In the genomic region with DNA sequence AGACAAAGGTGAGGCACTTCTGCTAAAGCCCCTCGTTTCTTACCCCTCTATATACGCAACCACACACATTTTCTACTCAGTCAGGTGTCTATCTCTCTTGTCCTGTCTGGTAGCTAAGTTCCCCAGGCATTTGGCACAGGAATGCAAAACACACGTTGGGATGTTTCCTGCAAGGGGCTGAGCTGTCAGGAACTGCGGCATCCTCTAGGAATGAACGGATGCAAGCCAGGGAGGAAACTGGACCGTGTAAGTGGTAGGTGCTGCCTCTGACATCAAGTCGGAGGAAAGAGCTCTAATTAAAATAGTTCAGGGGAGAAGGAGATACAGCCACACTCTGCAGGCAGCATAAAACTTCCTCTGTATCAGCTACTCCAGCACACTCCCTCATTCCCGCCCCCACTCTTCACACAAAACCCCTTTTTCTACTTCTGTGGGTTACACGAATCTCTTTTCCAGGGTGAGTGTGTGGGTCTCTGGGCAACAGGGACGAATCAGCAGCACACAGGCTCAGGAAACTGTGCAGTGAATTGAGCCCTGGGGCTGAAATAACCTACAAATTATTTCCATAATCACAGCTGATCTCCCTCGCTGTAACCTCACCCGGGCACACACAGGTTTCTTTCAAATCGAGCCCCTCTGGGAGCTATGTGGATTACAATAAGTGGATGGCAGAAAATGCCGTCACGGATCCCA, we compare ENCODE assay signal across 13 mouse cellular contexts.
DNase-seq lines count a peak whose midpoint lies in the region; ATAC-seq lines count a peak whose summit lies in the region.
"Had no signal": no experiment of that assay in that cellular context is flagged by ENCODE, and none has a peak within 500 bp of the region (broad histone marks: within the 10 kb centered on the region; RNA-seq: fewer than 3 reads in every experiment).

No protein-coding gene starts in this region.

- H3K27me3 ChIP-seq in forebrain, embryonic 12.5 days = no peaks in the 10 kb centered on the region
- H3K27me3 ChIP-seq in forebrain, embryonic 11.5 days (ENCODE audit: control insufficient read depth, insufficient read depth, low read length) = no peaks in the 10 kb centered on the region
- H3K27me3 ChIP-seq in neural tube, embryonic 13.5 days = no peaks in the 10 kb centered on the region
- no peaks in the 10 kb centered on the region for H3K27me3 ChIP-seq in neural tube, embryonic 15.5 days (replicated peaks)
- no peaks in the 10 kb centered on the region for H3K27me3 ChIP-seq in hindbrain, embryonic 16.5 days (replicated peaks; ENCODE audit: control insufficient read depth, insufficient read depth, low read length)
- H3K27me3 ChIP-seq: heart, embryonic 12.5 days had no signal

- no peak overlapping the region for H3K4me3 ChIP-seq in forebrain, embryonic 12.5 days (replicated peaks)
- H3K4me3 ChIP-seq in forebrain, embryonic 11.5 days (ENCODE audit: low read depth, low read length) = no peak overlapping the region
- no peak overlapping the region for H3K4me3 ChIP-seq in neural tube, embryonic 13.5 days
- no peak overlapping the region for H3K4me3 ChIP-seq in neural tube, embryonic 15.5 days (replicated peaks)
- H3K4me3 ChIP-seq in hindbrain, embryonic 16.5 days (ENCODE audit: low read length) = no peak overlapping the region
- H3K4me3 ChIP-seq: heart, embryonic 12.5 days had no signal

- 43% methylated on average over 15 of the region's 15 CpGs for WGBS in forebrain, embryonic 12.5 days
- 51% methylated on average over 15 of the region's 15 CpGs for WGBS in forebrain, embryonic 11.5 days
- 48% methylated on average over 15 of the region's 15 CpGs for WGBS in neural tube, embryonic 13.5 days
- WGBS in neural tube, embryonic 15.5 days = 40% methylated on average over 15 of the region's 15 CpGs
- 44% methylated on average over 15 of the region's 15 CpGs for WGBS in hindbrain, embryonic 16.5 days

- peaks cover 27% of the 10 kb centered on the region for H3K4me1 ChIP-seq in forebrain, embryonic 12.5 days
- H3K4me1 ChIP-seq in forebrain, embryonic 11.5 days (replicated peaks; ENCODE audit: control insufficient read depth, insufficient read depth, low read length) = no peaks in the 10 kb centered on the region
- peaks cover 27% of the 10 kb centered on the region for H3K4me1 ChIP-seq in neural tube, embryonic 13.5 days (replicated peaks)
- peaks cover 20% of the 10 kb centered on the region for H3K4me1 ChIP-seq in neural tube, embryonic 15.5 days
- peaks cover 6% of the 10 kb centered on the region for H3K4me1 ChIP-seq in hindbrain, embryonic 16.5 days (ENCODE audit: control insufficient read depth, insufficient read depth, low read depth, low read length)

- peak overlapping the region; percentile 50; the same call in 1 of the 2 replicates for H3K27ac ChIP-seq in forebrain, embryonic 12.5 days
- no peak overlapping the region for H3K27ac ChIP-seq in forebrain, embryonic 11.5 days (ENCODE audit: low read depth, low read length)
- peak overlapping the region; percentile 56 for H3K27ac ChIP-seq in neural tube, embryonic 13.5 days (replicated peaks)
- no peak overlapping the region for H3K27ac ChIP-seq in neural tube, embryonic 15.5 days (replicated peaks)
- no peak overlapping the region for H3K27ac ChIP-seq in hindbrain, embryonic 16.5 days (ENCODE audit: low read depth, low read length)
- H3K27ac ChIP-seq: liver, embryonic 14.5 days; macrophage had no signal

- H3K4me2 ChIP-seq in forebrain, embryonic 12.5 days = no peak overlapping the region
- no peak overlapping the region for H3K4me2 ChIP-seq in forebrain, embryonic 11.5 days (ENCODE audit: low read depth, low read length, severe bottlenecking)
- no peak overlapping the region for H3K4me2 ChIP-seq in neural tube, embryonic 13.5 days
- no peak overlapping the region for H3K4me2 ChIP-seq in neural tube, embryonic 15.5 days
- H3K4me2 ChIP-seq in hindbrain, embryonic 16.5 days (ENCODE audit: low read length) = no peak overlapping the region
- H3K4me2 ChIP-seq: heart, embryonic 12.5 days had no signal

- H3K9me3 ChIP-seq in forebrain, embryonic 12.5 days = no peaks in the 10 kb centered on the region
- H3K9me3 ChIP-seq in forebrain, embryonic 11.5 days (ENCODE audit: control insufficient read depth, low read length) = no peaks in the 10 kb centered on the region; the same call in 1 of the 2 replicates
- H3K9me3 ChIP-seq in neural tube, embryonic 13.5 days = peaks cover 6% of the 10 kb centered on the region; the same call in 1 of the 2 replicates
- H3K9me3 ChIP-seq in neural tube, embryonic 15.5 days (replicated peaks) = no peaks in the 10 kb centered on the region
- no peaks in the 10 kb centered on the region for H3K9me3 ChIP-seq in hindbrain, embryonic 16.5 days (ENCODE audit: control insufficient read depth, low read length)
- H3K9me3 ChIP-seq: heart, embryonic 12.5 days had no signal

- DNase-seq in forebrain, embryonic 11.5 days (ENCODE audit: low spot score) = no peak
- DNase-seq in urinary bladder, adult 18-20 months (ENCODE audit: low spot score in 2 of 2) = no peak
- DNase-seq in layer of hippocampus, postnatal 25 days (ENCODE audit: extremely low spot score in 1 of 2, low spot score in 1 of 2) = no peak
- no peak for DNase-seq in urinary bladder, postnatal 25 days (ENCODE audit: low spot score)
- DNase-seq: right cerebral cortex, postnatal 4 days had no signal

- peak; percentile 25; the same call in 1 of the 2 replicates for ATAC-seq in forebrain, embryonic 12.5 days (ENCODE audit: low FRiP score)
- no peak for ATAC-seq in forebrain, embryonic 11.5 days (replicated peaks; ENCODE audit: low FRiP score)
- 0 out of 2 replicates have a peak, but pooled peaks have one; percentile 52 for ATAC-seq in neural tube, embryonic 13.5 days (ENCODE audit: low read depth)
- no peak for ATAC-seq in neural tube, embryonic 15.5 days (ENCODE audit: low FRiP score)
- peak; percentile 41; the same call in 1 of the 2 replicates for ATAC-seq in hindbrain, embryonic 16.5 days
- ATAC-seq: intestine, postnatal 0 days had no signal

- H3K9ac ChIP-seq in forebrain, embryonic 12.5 days = no peak overlapping the region
- H3K9ac ChIP-seq in forebrain, embryonic 11.5 days (ENCODE audit: low read length) = no peak overlapping the region
- H3K9ac ChIP-seq in neural tube, embryonic 13.5 days = peak overlapping the region; percentile 41; the same call in 1 of the 2 replicates
- H3K9ac ChIP-seq in neural tube, embryonic 15.5 days (replicated peaks) = no peak overlapping the region
- H3K9ac ChIP-seq in hindbrain, embryonic 16.5 days (ENCODE audit: low read depth, low read length) = no peak overlapping the region
- H3K9ac ChIP-seq: heart, embryonic 12.5 days; liver, embryonic 14.5 days had no signal

- H3K36me3 ChIP-seq in forebrain, embryonic 12.5 days (replicated peaks) = peaks cover 13% of the 10 kb centered on the region
- H3K36me3 ChIP-seq in forebrain, embryonic 11.5 days (ENCODE audit: control insufficient read depth, insufficient read depth, low read length) = no peaks in the 10 kb centered on the region
- H3K36me3 ChIP-seq in neural tube, embryonic 13.5 days = peaks cover 19% of the 10 kb centered on the region
- H3K36me3 ChIP-seq in neural tube, embryonic 15.5 days = no peaks in the 10 kb centered on the region
- no peaks in the 10 kb centered on the region for H3K36me3 ChIP-seq in hindbrain, embryonic 16.5 days (ENCODE audit: control insufficient read depth, insufficient read depth, low read length)

Comparison
In these comparisons a context has a peak if more than half of its experiments do, and no peak if none do; other contexts are left out.
1. ATAC-seq: peak in forebrain, embryonic 12.5 days (single experiment), neural tube, embryonic 13.5 days (single experiment) and hindbrain, embryonic 16.5 days (single experiment); none in forebrain, embryonic 11.5 days (single experiment) and neural tube, embryonic 15.5 days (single experiment).
2. H3K27ac ChIP-seq: peak in forebrain, embryonic 12.5 days (single experiment) and neural tube, embryonic 13.5 days (single experiment); none in forebrain, embryonic 11.5 days (single experiment), neural tube, embryonic 15.5 days (single experiment) and hindbrain, embryonic 16.5 days (single experiment).